Mouse (Mus musculus) spleen, embryonic (tissue): ENCODE measurements around the gene Pde12.

ENCODE experiments used
- CTCF ChIA-PET: fragments of 350-600 bp; sonication (Branson Sonifier 250); formaldehyde crosslinking; loops from one replicate; lab custom pipeline; 2022; lab: Charles Lee

Pde12 gene

GRCm38 (mm10) chr14:26645989-26646650 lies 23.6 kb downstream of the Pde12 start:
- CTCF ChIA-PET: no interaction called here

GRCm38 (mm10) chr14:26643006-26643624 lies 26.6 kb downstream of the Pde12 start:
- CTCF ChIA-PET: interaction anchor here (0.7 kb wide), 3 partner anchors 8 to 1156 kb away, joined by 3 to 15 read pairs (median 6); no protein-coding TSS in a partner anchor

DNA sequence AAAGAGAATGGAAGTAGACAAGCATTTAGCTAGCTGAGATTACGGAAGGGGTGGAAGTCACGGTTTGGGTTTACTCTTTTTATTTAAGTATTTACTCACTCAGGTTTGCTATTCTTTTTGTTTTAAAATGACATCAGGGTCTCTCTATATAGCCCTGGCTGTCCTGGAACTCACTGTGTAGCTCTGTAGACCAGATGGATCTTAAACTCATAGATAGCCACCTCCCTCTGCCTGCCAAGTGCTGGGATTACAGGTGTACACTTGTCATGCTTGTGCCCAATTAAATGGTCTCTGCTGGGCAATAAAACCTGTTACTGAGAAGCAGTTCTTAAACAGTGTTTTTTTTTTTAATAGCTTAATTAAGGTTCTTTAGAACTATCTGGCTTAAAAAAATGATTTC lies 29.7 kb downstream of the Pde12 start:
- CTCF ChIA-PET: interaction anchor here (0.6 to 2.2 kb wide), 3 partner anchors 11 to 166 kb away, joined by 3 to 6 read pairs (median 3); partner anchors contain the start of gene Pde12

GRCm38 (mm10) chr14:26639251-26639650 lies 30.4 kb downstream of the Pde12 start:
- CTCF ChIA-PET: interaction anchor here (0.7 to 1.1 kb wide), 3 partner anchors 12 to 228 kb away, joined by 3 read pairs; no protein-coding TSS in a partner anchor

GRCm38 (mm10) chr14:26638708-26639084 lies 31.0 kb downstream of the Pde12 start:
- CTCF ChIA-PET: interaction anchor here (0.9 kb wide), 1 partner anchor 16 kb away, joined by 3 read pairs; no protein-coding TSS in a partner anchor

DNA sequence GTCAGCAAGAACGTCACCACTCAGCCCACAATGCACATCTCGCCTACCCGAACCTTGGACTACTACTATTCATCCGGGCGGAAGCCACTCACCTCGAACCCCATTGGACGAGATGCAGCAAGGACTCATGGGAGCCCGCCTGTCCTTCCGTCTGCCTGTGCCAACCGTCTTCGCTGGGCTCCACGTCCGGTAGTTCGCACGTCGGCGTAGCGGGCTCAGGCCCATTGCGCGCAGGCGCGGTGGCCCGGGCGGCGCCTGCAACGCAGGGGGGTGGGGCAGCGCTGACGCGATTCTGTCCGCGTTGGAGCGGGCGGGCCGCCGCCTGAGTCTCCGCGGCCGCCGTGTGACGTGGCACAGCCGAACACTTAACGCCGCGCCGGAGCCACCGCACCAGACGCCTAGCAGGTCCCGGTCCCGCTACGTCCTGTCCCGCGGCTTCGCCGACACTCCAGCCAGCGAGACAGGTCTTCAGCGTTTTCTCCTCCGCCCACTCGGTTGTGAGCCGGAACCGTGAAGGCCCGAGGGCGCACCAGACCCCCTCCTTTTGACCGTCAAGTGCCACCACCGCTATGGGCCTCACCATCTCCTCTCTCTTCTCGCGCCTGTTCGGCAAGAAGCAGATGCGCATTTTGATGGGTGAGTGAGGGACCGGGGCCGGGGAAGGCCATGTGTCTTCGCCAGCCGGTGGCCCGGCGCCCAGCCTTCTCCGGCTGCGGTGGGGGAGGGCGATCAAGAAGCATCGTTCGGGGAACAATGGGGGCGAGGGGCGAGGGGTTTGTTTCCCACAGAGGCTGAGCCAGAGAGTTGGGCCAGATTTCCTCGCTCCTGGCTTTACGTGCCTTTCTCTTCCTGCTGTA lies 31.6 kb downstream of the Pde12 start, which contains the start of gene Arf4:
TSS of gene Arf4 (plus strand) at position 224 of the 857 bp plus-strand sequence.
- CTCF ChIA-PET: no interaction called here

- CTCF ChIA-PET: no interaction called here
Observed at GRCm38 (mm10) chr14:26637025-26637850, 32.4 kb downstream of the Pde12 start.

GRCm38 (mm10) chr14:26626605-26627140 lies 43.0 kb downstream of the Pde12 start:
- CTCF ChIA-PET: interaction anchor here (0.7 kb wide), 1 partner anchor 67 kb away, joined by 5 read pairs; no protein-coding TSS in a partner anchor

DNA sequence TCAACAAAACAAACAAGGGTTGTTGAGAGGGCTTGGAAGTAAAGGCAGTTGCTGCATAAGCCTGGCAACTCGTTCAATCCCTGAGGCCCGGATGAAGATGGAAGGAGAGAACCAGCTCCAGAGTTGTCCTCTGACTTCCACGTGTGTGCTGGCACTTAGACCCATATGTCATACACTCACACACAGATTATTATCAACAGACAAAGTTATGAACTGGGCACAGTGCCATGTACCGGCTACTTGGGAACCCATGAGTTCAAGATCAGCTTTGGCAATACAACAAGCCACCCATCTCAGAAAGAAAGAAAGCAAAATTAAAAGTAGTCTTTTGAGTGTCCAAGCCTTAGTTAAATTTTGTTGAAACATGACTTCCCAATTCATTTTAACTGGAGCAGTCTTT lies 44.4 kb downstream of the Pde12 start:
- CTCF ChIA-PET: no interaction called here

GRCm38 (mm10) chr14:26610689-26611088 lies 59.0 kb downstream of the Pde12 start:
- CTCF ChIA-PET: no interaction called here
